Mouse (Mus musculus): ENCODE measurements around the gene Edem2.

- no peak for TF ChIP-seq CTCF (IDR thresholded peaks at IDR 0.05; ENCODE audit: low read depth, low read length)
- TF ChIP-seq POLR2A (IDR thresholded peaks at IDR 0.05; ENCODE audit: extremely low read depth, insufficient read depth, low read length): no peak
These were observed 41.5 kb downstream of the Edem2 start for GRCm38 (mm10) chr2:155687746-155688145.

Measured in liver, adult 2 months (tissue).